Mouse (Mus musculus): Measurements from ENCODE around the gene Pskh1. TPM values are rescaled to one million over a fixed set of nuclear protein-coding genes. Genes with fewer than 3 reads are reported as not detected.

Pskh1 gene
- polyA plus RNA-seq (2012; rRNA removed): 24.3 and 30.3 TPM in 2 replicates

- under 1% methylated on average over 68 of the region's 68 CpGs for WGBS
- H3K4me3 ChIP-seq (ENCODE audit: extremely low read depth, insufficient read depth, insufficient read length): peak within 1 kb of the TSS; percentile 91
- no peaks in the 10 kb centered on the region for H3K36me3 ChIP-seq (ENCODE audit: control insufficient read depth, insufficient read depth, low read length)
- TF ChIP-seq CTCF (IDR thresholded peaks at IDR 0.05; ENCODE audit: extremely low read depth, insufficient read depth, insufficient read length, insufficient replicate concordance) (no peak), POLR2A (IDR thresholded peaks at IDR 0.05; ENCODE audit: low read depth, low read length) (peak; percentile 26; the same call in 1 of the 2 replicates)
- DNase-seq (ENCODE audit: low read depth in 1 of 2, low spot score in 2 of 2): peak; percentile 87
- H3K27ac ChIP-seq (ENCODE audit: insufficient read depth, low read length): peak within 1 kb of the TSS; percentile 84
- no peaks in the 10 kb centered on the region for H3K4me1 ChIP-seq (ENCODE audit: control insufficient read depth, insufficient read depth, insufficient read length)
- no peaks in the 10 kb centered on the region for H3K27me3 ChIP-seq (ENCODE audit: control insufficient read depth, insufficient read depth, low read length)
Observed at GRCm38 (mm10) chr8:105900180-105900940, at the start of gene Pskh1. Gene Pskh1, plus strand, starts transcription at chr8:105900441.

- Histone ChIP-seq H3K36me3 (ENCODE audit: control insufficient read depth, insufficient read depth, low read length) (peaks cover 5% of the 10 kb centered on the region), H3K4me1 (ENCODE audit: control insufficient read depth, insufficient read depth, insufficient read length) (no peaks in the 10 kb centered on the region; the same call in 1 of the 2 replicates), H3K27me3 (ENCODE audit: control insufficient read depth, insufficient read depth, low read length) (no peaks in the 10 kb centered on the region), H3K27ac (ENCODE audit: insufficient read depth, low read length) (no peak overlapping the region), H3K4me3 (ENCODE audit: extremely low read depth, insufficient read depth, insufficient read length) (no peak overlapping the region)
- 84% methylated on average over 7 of the region's 7 CpGs for WGBS
- TF ChIP-seq CTCF (IDR thresholded peaks at IDR 0.05; ENCODE audit: extremely low read depth, insufficient read depth, insufficient read length, insufficient replicate concordance) (no peak), POLR2A (IDR thresholded peaks at IDR 0.05; ENCODE audit: low read depth, low read length) (no peak)
- DNase-seq (ENCODE audit: low read depth in 1 of 2, low spot score in 2 of 2): no peak
Observed at GRCm38 (mm10) chr8:105850611-105851010, 49.6 kb upstream of the Pskh1 start.

GRCm38 (mm10) chr8:105851651-105852143 is 48.5 kb upstream of the Pskh1 start:
- WGBS: under 1% methylated on average over 34 of the region's 34 CpGs

GRCm38 (mm10) chr8:105852146-105852729 is 48.0 kb upstream of the Pskh1 start:
- WGBS: 82% methylated on average over 12 of the region's 12 CpGs
- Histone ChIP-seq H3K4me1 (ENCODE audit: control insufficient read depth, insufficient read depth, insufficient read length) (peaks cover 9% of the 10 kb centered on the region; the same call in 1 of the 2 replicates), H3K27me3 (ENCODE audit: control insufficient read depth, insufficient read depth, low read length) (no peaks in the 10 kb centered on the region), H3K4me3 (ENCODE audit: extremely low read depth, insufficient read depth, insufficient read length) (no peak overlapping the region), H3K27ac (ENCODE audit: insufficient read depth, low read length) (no peak overlapping the region), H3K36me3 (ENCODE audit: control insufficient read depth, insufficient read depth, low read length) (peaks cover 3% of the 10 kb centered on the region)
- no peak for DNase-seq (ENCODE audit: low read depth in 1 of 2, low spot score in 2 of 2)
- TF ChIP-seq POLR2A (IDR thresholded peaks at IDR 0.05; ENCODE audit: low read depth, low read length) (no peak), CTCF (IDR thresholded peaks at IDR 0.05; ENCODE audit: extremely low read depth, insufficient read depth, insufficient read length, insufficient replicate concordance) (no peak)

More at GRCm38 (mm10) chr8:105851651-105852143, 48.5 kb upstream of the Pskh1 start:
- Histone ChIP-seq H3K27ac (ENCODE audit: insufficient read depth, low read length) (peak overlapping the region; percentile 41; the same call in 1 of the 2 replicates), H3K36me3 (ENCODE audit: control insufficient read depth, insufficient read depth, low read length) (peaks cover 3% of the 10 kb centered on the region), H3K27me3 (ENCODE audit: control insufficient read depth, insufficient read depth, low read length) (no peaks in the 10 kb centered on the region), H3K4me3 (ENCODE audit: extremely low read depth, insufficient read depth, insufficient read length) (peak overlapping the region; percentile 96), H3K4me1 (ENCODE audit: control insufficient read depth, insufficient read depth, insufficient read length) (peaks cover 9% of the 10 kb centered on the region; the same call in 1 of the 2 replicates)
- peak; percentile 62 to 86 for DNase-seq (ENCODE audit: low read depth in 1 of 2, low spot score in 2 of 2)
- no peak for TF ChIP-seq CTCF (IDR thresholded peaks at IDR 0.05; ENCODE audit: extremely low read depth, insufficient read depth, insufficient read length, insufficient replicate concordance)
- peak; percentile 60 for TF ChIP-seq POLR2A (IDR thresholded peaks at IDR 0.05; ENCODE audit: low read depth, low read length)

GRCm38 (mm10) chr8:105853178-105853577 is 47.1 kb upstream of the Pskh1 start, which contains the start of gene Cenpt:
Gene Cenpt, minus strand, starts transcription at chr8:105853278.
- Histone ChIP-seq H3K27ac (ENCODE audit: insufficient read depth, low read length) (no peak within 1 kb of the TSS), H3K27me3 (ENCODE audit: control insufficient read depth, insufficient read depth, low read length) (no peaks in the 10 kb centered on the region), H3K4me3 (ENCODE audit: extremely low read depth, insufficient read depth, insufficient read length) (no peak within 1 kb of the TSS), H3K4me1 (ENCODE audit: control insufficient read depth, insufficient read depth, insufficient read length) (peaks cover 9% of the 10 kb centered on the region; the same call in 1 of the 2 replicates), H3K36me3 (ENCODE audit: control insufficient read depth, insufficient read depth, low read length) (peaks cover 3% of the 10 kb centered on the region)
- WGBS: 92% methylated on average over 3 of the region's 3 CpGs
- TF ChIP-seq CTCF (IDR thresholded peaks at IDR 0.05; ENCODE audit: extremely low read depth, insufficient read depth, insufficient read length, insufficient replicate concordance) (no peak), POLR2A (IDR thresholded peaks at IDR 0.05; ENCODE audit: low read depth, low read length) (no peak)
- DNase-seq (ENCODE audit: low read depth in 1 of 2, low spot score in 2 of 2): no peak

GRCm38 (mm10) chr8:105854303-105854702 is 45.9 kb upstream of the Pskh1 start:
- Histone ChIP-seq H3K4me3 (ENCODE audit: extremely low read depth, insufficient read depth, insufficient read length) (no peak overlapping the region), H3K36me3 (ENCODE audit: control insufficient read depth, insufficient read depth, low read length) (no peaks in the 10 kb centered on the region), H3K27ac (ENCODE audit: insufficient read depth, low read length) (no peak overlapping the region), H3K27me3 (ENCODE audit: control insufficient read depth, insufficient read depth, low read length) (no peaks in the 10 kb centered on the region), H3K4me1 (ENCODE audit: control insufficient read depth, insufficient read depth, insufficient read length) (peaks cover 9% of the 10 kb centered on the region; the same call in 1 of the 2 replicates)
- TF ChIP-seq POLR2A (IDR thresholded peaks at IDR 0.05; ENCODE audit: low read depth, low read length) (no peak), CTCF (IDR thresholded peaks at IDR 0.05; ENCODE audit: extremely low read depth, insufficient read depth, insufficient read length, insufficient replicate concordance) (no peak)
- no peak for DNase-seq (ENCODE audit: low read depth in 1 of 2, low spot score in 2 of 2)
- 36% methylated on average over 8 of the region's 8 CpGs for WGBS
